13 mouse cellular contexts compared by ENCODE assay signal in the genomic region with DNA sequence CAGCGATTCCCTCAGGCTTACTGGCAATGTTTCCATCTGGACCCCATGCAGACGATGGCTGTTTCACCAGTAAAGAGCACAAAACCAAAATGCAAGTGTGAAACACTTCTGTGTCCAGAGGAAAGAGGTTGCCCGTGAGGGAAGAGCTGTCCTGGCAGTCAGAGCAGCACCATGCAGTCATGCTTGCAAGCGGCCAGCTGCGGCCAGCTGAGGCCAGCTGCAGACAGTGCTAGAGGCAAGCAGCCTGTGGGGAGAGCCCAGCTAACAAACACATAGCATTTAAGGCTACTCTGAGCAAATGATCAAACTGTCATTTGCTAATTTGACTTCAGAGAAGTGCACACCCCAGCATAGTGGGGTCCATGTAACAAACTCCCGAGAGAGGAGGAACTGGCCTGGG.
DNase-seq lines count a peak whose midpoint lies in the region.
"Had no signal": no experiment of that assay in that cellular context is flagged by ENCODE, and none has a peak within 500 bp of the region (broad histone marks: within the 10 kb centered on the region; RNA-seq: fewer than 3 reads in every experiment).

No protein-coding gene starts in this region.

- intact Hi-C loops in heart, postnatal 25 days (cut with DNase I), result no loop called here

- peak; percentile 77 for DNase-seq in kidney, postnatal 10 days
- no peak for DNase-seq in kidney, adult 11 months
- DNase-seq in heart, adult 9 months (ENCODE audit: low spot score in 2 of 2), result peak; percentile 12
- DNase-seq in heart, postnatal 25 days (ENCODE audit: low spot score), result peak; percentile 8
- peak; percentile 8 for DNase-seq in lung, postnatal 36 days
- DNase-seq in liver, result no peak
- no peak for DNase-seq in adrenal gland, postnatal 36 days
- DNase-seq: adrenal gland, adult 8-10 months; cerebellum, adult 9-11 months; gastrocnemius, postnatal 25 days; layer of hippocampus, adult 9-11 months; left cerebral cortex, postnatal 4 days; liver, postnatal 0 days had no signal

Comparison
In these comparisons a context has a peak if more than half of its experiments do, and no peak if none do; other contexts are left out.
1. DNase-seq: peak in kidney, postnatal 10 days (single experiment), heart, adult 9 months (2 of 2), heart, postnatal 25 days (single experiment) and lung, postnatal 36 days (single experiment); none in kidney, adult 11 months (single experiment), liver (single experiment) and adrenal gland, postnatal 36 days (0 of 2).